Mouse (Mus musculus): ENCODE data around the gene Xxylt1.

GRCm38 (mm10) chr16:31027675-31028074 lies 53.6 kb downstream of the Xxylt1 start:
- no peak for TF ChIP-seq POLR2A (IDR thresholded peaks at IDR 0.05; ENCODE audit: borderline replicate concordance, extremely low read depth, insufficient read depth, insufficient read length, poor library complexity, severe bottlenecking)
- no peak for TF ChIP-seq CTCF (IDR thresholded peaks at IDR 0.05; ENCODE audit: borderline replicate concordance, extremely low read depth, insufficient read depth, insufficient read length)
